30 mouse cellular contexts compared by ENCODE assay signal in the genomic region with DNA sequence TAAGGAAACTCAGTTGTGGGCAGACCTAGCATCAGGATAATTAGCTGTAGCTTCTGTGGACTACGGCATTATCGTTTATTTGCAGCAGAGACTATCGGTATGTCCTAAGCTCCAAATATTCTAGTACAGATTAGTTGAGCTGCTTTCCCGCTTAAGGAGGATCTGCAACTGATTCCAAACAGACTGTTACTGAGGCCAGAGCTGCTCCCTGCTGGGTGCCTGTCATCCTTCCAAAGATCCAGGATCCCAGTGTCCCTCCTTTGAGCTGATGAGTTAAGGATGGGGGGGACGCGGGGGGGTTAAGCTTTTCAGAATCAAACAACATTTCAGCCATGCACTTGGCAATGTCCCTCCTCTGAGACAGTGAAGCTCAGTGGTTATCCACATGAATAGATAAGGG. TPM values are rescaled to one million over a fixed set of nuclear protein-coding genes. Genes with fewer than 3 reads are reported as not detected.
DNase-seq lines count a peak whose midpoint lies in the region; ATAC-seq and TF ChIP-seq lines count a peak whose summit lies in the region.
"Had no signal": no experiment of that assay in that cellular context is flagged by ENCODE, and none has a peak within 500 bp of the region (broad histone marks: within the 10 kb centered on the region; RNA-seq: fewer than 3 reads in every experiment).

No protein-coding gene starts in this region.

- H3K4me2 ChIP-seq in hindbrain, postnatal 0 days (ENCODE audit: low read depth, low read length) = no peak overlapping the region
- no peak overlapping the region for H3K4me2 ChIP-seq in hindbrain, embryonic 13.5 days
- H3K4me2 ChIP-seq in intestine, embryonic 15.5 days (replicated peaks) = no peak overlapping the region
- H3K4me2 ChIP-seq: embryonic facial prominence, embryonic 13.5 days; forebrain, embryonic 15.5 days; kidney, embryonic 15.5 days; limb, embryonic 13.5 days; liver, embryonic 11.5 days; lung, embryonic 15.5 days; neural tube, embryonic 15.5 days had no signal

- no peak for ATAC-seq in hindbrain, postnatal 0 days
- ATAC-seq in hindbrain, embryonic 13.5 days (ENCODE audit: low FRiP score) = no peak
- peak; percentile 81 for ATAC-seq in cerebellum, adult (ENCODE audit: insufficient number of reproducible peaks, low FRiP score, low TSS enrichment)
- ATAC-seq in intestine, embryonic 15.5 days = no peak
- ATAC-seq: forebrain, embryonic 15.5 days; hindbrain, embryonic 16.5 days; intestine, postnatal 0 days had no signal

- H3K9ac ChIP-seq in hindbrain, postnatal 0 days (replicated peaks; ENCODE audit: low read length) = no peak overlapping the region
- H3K9ac ChIP-seq in hindbrain, embryonic 13.5 days = no peak overlapping the region
- no peak overlapping the region for H3K9ac ChIP-seq in intestine, embryonic 15.5 days
- H3K9ac ChIP-seq: embryonic facial prominence, embryonic 13.5 days; forebrain, embryonic 15.5 days; kidney, embryonic 15.5 days; limb, embryonic 13.5 days; lung, embryonic 15.5 days; neural tube, embryonic 15.5 days had no signal

- no peak overlapping the region for H3K27ac ChIP-seq in hindbrain, postnatal 0 days
- H3K27ac ChIP-seq in hindbrain, embryonic 13.5 days = no peak overlapping the region
- H3K27ac ChIP-seq in intestine, embryonic 15.5 days = no peak overlapping the region
- H3K27ac ChIP-seq: embryonic facial prominence, embryonic 13.5 days; forebrain, embryonic 10.5 days; forebrain, embryonic 15.5 days; gastrocnemius, adult 2 months; hindbrain, embryonic 10.5 days; kidney, embryonic 15.5 days; limb, embryonic 13.5 days; lung, embryonic 15.5 days; neural tube, embryonic 15.5 days; stomach, postnatal 0 days had no signal

- no peaks in the 10 kb centered on the region for H3K27me3 ChIP-seq in hindbrain, postnatal 0 days (ENCODE audit: insufficient read depth, low read length)
- no peaks in the 10 kb centered on the region for H3K27me3 ChIP-seq in hindbrain, embryonic 13.5 days
- no peaks in the 10 kb centered on the region for H3K27me3 ChIP-seq in intestine, embryonic 15.5 days (replicated peaks)
- H3K27me3 ChIP-seq: embryonic facial prominence, embryonic 13.5 days; forebrain, embryonic 15.5 days; kidney, embryonic 15.5 days; limb, embryonic 13.5 days; lung, embryonic 15.5 days; neural tube, embryonic 15.5 days had no signal

- H3K9me3 ChIP-seq in hindbrain, postnatal 0 days (ENCODE audit: low read length) = no peaks in the 10 kb centered on the region
- no peaks in the 10 kb centered on the region for H3K9me3 ChIP-seq in hindbrain, embryonic 13.5 days
- no peaks in the 10 kb centered on the region for H3K9me3 ChIP-seq in intestine, embryonic 15.5 days
- H3K9me3 ChIP-seq: embryonic facial prominence, embryonic 13.5 days; forebrain, embryonic 15.5 days; G1E; kidney, embryonic 15.5 days; limb, embryonic 13.5 days; lung, embryonic 15.5 days; neural tube, embryonic 15.5 days had no signal

- peak; percentile 33 for DNase-seq in hindbrain, postnatal 0 days (ENCODE audit: low spot score)
- peak; percentile 81 for DNase-seq in cerebellum, adult 8-10 months
- peak; percentile 83 to 90 for DNase-seq in cerebellum, postnatal 25 days
- DNase-seq in frontal cortex, adult 2 months (ENCODE audit: extremely low spot score in 1 of 2, low spot score in 1 of 2) = no peak
- DNase-seq: adrenal gland, adult 8-10 months; gastrocnemius, adult 2 months; gastrocnemius, postnatal 36 days; heart, postnatal 14 days; kidney, postnatal 25 days; midbrain, embryonic 14.5 days; right cerebral cortex, postnatal 4 days; thymus, adult 18-20 months; thymus, postnatal 4 days had no signal

- 58% methylated on average over 6 of the region's 6 CpGs for WGBS in hindbrain, postnatal 0 days
- WGBS in hindbrain, embryonic 13.5 days = 85% methylated on average over 6 of the region's 6 CpGs
- WGBS in intestine, embryonic 15.5 days = 81% methylated on average over 6 of the region's 6 CpGs

- H3K36me3 ChIP-seq in hindbrain, postnatal 0 days (ENCODE audit: insufficient read depth, low read length) = no peaks in the 10 kb centered on the region
- no peaks in the 10 kb centered on the region for H3K36me3 ChIP-seq in hindbrain, embryonic 13.5 days
- H3K36me3 ChIP-seq in intestine, embryonic 15.5 days = no peaks in the 10 kb centered on the region
- H3K36me3 ChIP-seq: embryonic facial prominence, embryonic 13.5 days; forebrain, embryonic 10.5 days; forebrain, embryonic 15.5 days; G1E; hindbrain, embryonic 10.5 days; kidney, embryonic 15.5 days; limb, embryonic 13.5 days; lung, embryonic 15.5 days; neural tube, embryonic 15.5 days had no signal

- TF ChIP-seq CTCF in hindbrain, postnatal 0 days (IDR thresholded peaks at IDR 0.05; ENCODE audit: low read depth) = no peak

- H3K4me3 ChIP-seq in hindbrain, postnatal 0 days (ENCODE audit: low read length) = no peak overlapping the region
- no peak overlapping the region for H3K4me3 ChIP-seq in hindbrain, embryonic 13.5 days
- no peak overlapping the region for H3K4me3 ChIP-seq in intestine, embryonic 15.5 days (replicated peaks)
- H3K4me3 ChIP-seq: embryonic facial prominence, embryonic 13.5 days; forebrain, embryonic 10.5 days; forebrain, embryonic 15.5 days; gastrocnemius, adult 2 months; hindbrain, embryonic 10.5 days; kidney, embryonic 15.5 days; limb, embryonic 13.5 days; lung, embryonic 15.5 days; megakaryocyte, embryonic 14.5 days; neural tube, embryonic 15.5 days had no signal

- H3K4me1 ChIP-seq in hindbrain, postnatal 0 days (ENCODE audit: insufficient read depth, low read length) = no peaks in the 10 kb centered on the region
- H3K4me1 ChIP-seq in hindbrain, embryonic 13.5 days (replicated peaks) = no peaks in the 10 kb centered on the region
- no peaks in the 10 kb centered on the region for H3K4me1 ChIP-seq in intestine, embryonic 15.5 days (replicated peaks)
- H3K4me1 ChIP-seq: embryonic facial prominence, embryonic 13.5 days; forebrain, embryonic 10.5 days; forebrain, embryonic 15.5 days; kidney, embryonic 15.5 days; limb, embryonic 13.5 days; lung, embryonic 15.5 days; neural tube, embryonic 15.5 days had no signal

RNA-seq across cellular contexts. Expression of a gene that starts 20.8 kb away (rescaled TPM):
- 75.7 and 82.1 TPM in 2 replicates for total RNA-seq in hindbrain, postnatal 0 days (2014; rRNA removed)
- polyA plus RNA-seq in hindbrain, postnatal 0 days (2015; fragmentation: Nextera tagmentation; extraction: Ambion mirVana) = 77.5 and 82.5 TPM in 2 replicates
- polyA plus RNA-seq in hindbrain, embryonic 13.5 days (2015; fragmentation: Nextera tagmentation; extraction: Ambion mirVana) = 91.5 and 100 TPM in 2 replicates
- 87.6 and 90.9 TPM in 2 replicates for polyA plus RNA-seq in frontal cortex, adult 2 months (2012; rRNA removed)
- polyA plus RNA-seq in intestine, embryonic 15.5 days (2015; fragmentation: Nextera tagmentation; extraction: Ambion mirVana) = 43.8 and 51.3 TPM in 2 replicates

Comparison
In these comparisons a context has a peak if more than half of its experiments do, and no peak if none do; other contexts are left out.
1. DNase-seq: peak in hindbrain, postnatal 0 days (single experiment), cerebellum, adult 8-10 months (single experiment) and cerebellum, postnatal 25 days (2 of 2); none in frontal cortex, adult 2 months (0 of 2).